Mouse (Mus musculus): ENCODE measurements around the gene Nrxn1. TPM values are rescaled to one million over a fixed set of nuclear protein-coding genes. Genes with fewer than 3 reads are reported as not detected.

Nrxn1 gene
- total RNA-seq, 2 experiments from 2014 or later = 615 to 617 TPM

- no peak overlapping the region for H3K4me3 ChIP-seq
- H3K27ac ChIP-seq = no peak overlapping the region
- intact Hi-C loops (cut with DNase I) = no loop called here
- DNase-seq (ENCODE audit: extremely low spot score in 1 of 2, low spot score in 2 of 2) = no peak
- TF ChIP-seq CTCF (IDR thresholded peaks at IDR 0.05) = no peak; the same call in 1 of the 2 replicates
These were observed 454.6 kb downstream of the Nrxn1 start for GRCm38 (mm10) chr17:90638183-90638727.

- no peak overlapping the region for H3K27ac ChIP-seq
- intact Hi-C loops (cut with DNase I) = loop anchor here (5.0 kb wide), 1 partner anchor 461 kb away; the partner anchor contains the start of gene Nrxn1
- no peak for DNase-seq (ENCODE audit: extremely low spot score in 1 of 2, low spot score in 2 of 2)
- H3K4me3 ChIP-seq = no peak overlapping the region
- TF ChIP-seq CTCF (IDR thresholded peaks at IDR 0.05) = no peak
These were observed 461.5 kb downstream of the Nrxn1 start for GRCm38 (mm10) chr17:90631371-90631770.

DNA sequence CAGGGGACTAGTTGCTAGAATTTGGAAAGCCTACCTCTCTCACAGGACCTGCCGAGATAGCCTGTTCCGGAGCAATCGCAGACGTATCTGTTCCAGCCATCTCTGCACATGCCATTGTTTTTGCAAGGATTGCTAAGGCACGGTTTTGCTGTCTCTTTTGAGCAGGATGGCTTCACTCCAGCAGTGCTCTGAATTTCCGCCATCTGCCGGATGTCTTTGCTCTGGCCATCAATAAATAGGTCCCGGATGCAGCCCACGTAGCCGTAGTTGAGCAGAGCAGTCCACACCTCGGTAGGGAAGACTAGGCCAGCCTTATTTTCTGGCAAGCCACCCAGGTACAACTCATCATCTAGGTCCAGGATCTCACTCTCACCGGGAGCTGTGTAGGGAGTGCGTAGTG, 463.0 kb downstream of the Nrxn1 start:
- intact Hi-C loops (cut with DNase I) = loop anchor here (5.0 to 10.0 kb wide), 3 partner anchors 177 to 1275 kb away; partner anchors contain the start of gene Nrxn1
- peak; percentile 31 to 54 for DNase-seq (ENCODE audit: extremely low spot score in 1 of 2, low spot score in 2 of 2)
- no peak; the same call in none of the 2 replicates for TF ChIP-seq CTCF (IDR thresholded peaks at IDR 0.05)
- peak overlapping the region; percentile 82 for H3K27ac ChIP-seq
- H3K4me3 ChIP-seq = no peak overlapping the region

GRCm38 (mm10) chr17:90628469-90628868, 464.4 kb downstream of the Nrxn1 start:
- Histone ChIP-seq H3K27ac (peak overlapping the region; percentile 82), H3K4me3 (no peak overlapping the region; the same call in 1 of the 2 replicates)
- DNase-seq (ENCODE audit: extremely low spot score in 1 of 2, low spot score in 2 of 2) = peak in 1 of 2 experiments; percentile 57
- TF ChIP-seq CTCF (IDR thresholded peaks at IDR 0.05) = peak; percentile 82
- intact Hi-C loops (cut with DNase I) = loop anchor here (5.0 to 10.0 kb wide), 2 partner anchors 179 to 1276 kb away; no protein-coding TSS in a partner anchor

DNA sequence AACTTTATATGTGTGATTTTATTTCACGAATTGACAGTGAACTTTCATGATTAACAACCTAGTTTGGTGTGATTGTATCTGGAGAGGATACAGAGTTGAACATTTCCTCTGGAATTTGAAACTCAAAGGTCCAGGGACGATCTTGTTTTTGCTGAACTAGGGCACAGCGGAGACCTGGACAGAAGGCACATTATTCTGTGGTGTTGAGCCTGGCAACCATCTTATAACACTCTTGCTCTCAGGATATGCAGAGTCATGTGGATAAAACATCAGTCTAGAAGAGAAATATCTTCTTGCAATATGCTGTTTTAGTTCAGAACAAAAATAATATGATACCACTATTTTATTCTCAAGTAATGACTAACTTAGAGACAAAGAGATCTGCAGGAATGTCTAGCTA, 464.9 kb downstream of the Nrxn1 start:
- TF ChIP-seq CTCF (IDR thresholded peaks at IDR 0.05) = no peak
- peak overlapping the region; percentile 82 for H3K27ac ChIP-seq
- no peak overlapping the region for H3K4me3 ChIP-seq
- intact Hi-C loops (cut with DNase I) = loop anchor here (5.0 to 10.0 kb wide), 2 partner anchors 179 to 1277 kb away; no protein-coding TSS in a partner anchor
- no peak for DNase-seq (ENCODE audit: extremely low spot score in 1 of 2, low spot score in 2 of 2)

- Histone ChIP-seq H3K27ac (peak overlapping the region; percentile 82), H3K4me3 (no peak overlapping the region)
- TF ChIP-seq CTCF (IDR thresholded peaks at IDR 0.05) = no peak
- no peak for DNase-seq (ENCODE audit: extremely low spot score in 1 of 2, low spot score in 2 of 2)
- intact Hi-C loops (cut with DNase I) = loop anchor here (5.0 to 10.0 kb wide), 2 partner anchors 180 to 1277 kb away; no protein-coding TSS in a partner anchor
These were observed 465.5 kb downstream of the Nrxn1 start for GRCm38 (mm10) chr17:90627395-90627794.

- DNase-seq (ENCODE audit: extremely low spot score in 1 of 2, low spot score in 2 of 2) = no peak
- Histone ChIP-seq H3K27ac (no peak overlapping the region), H3K4me3 (no peak overlapping the region)
- intact Hi-C loops (cut with DNase I) = loop anchor here (5.0 to 10.0 kb wide), 2 partner anchors 183 to 1280 kb away; no protein-coding TSS in a partner anchor
- no peak for TF ChIP-seq CTCF (IDR thresholded peaks at IDR 0.05)
These were observed 468.1 kb downstream of the Nrxn1 start for GRCm38 (mm10) chr17:90624591-90625266.

DNA sequence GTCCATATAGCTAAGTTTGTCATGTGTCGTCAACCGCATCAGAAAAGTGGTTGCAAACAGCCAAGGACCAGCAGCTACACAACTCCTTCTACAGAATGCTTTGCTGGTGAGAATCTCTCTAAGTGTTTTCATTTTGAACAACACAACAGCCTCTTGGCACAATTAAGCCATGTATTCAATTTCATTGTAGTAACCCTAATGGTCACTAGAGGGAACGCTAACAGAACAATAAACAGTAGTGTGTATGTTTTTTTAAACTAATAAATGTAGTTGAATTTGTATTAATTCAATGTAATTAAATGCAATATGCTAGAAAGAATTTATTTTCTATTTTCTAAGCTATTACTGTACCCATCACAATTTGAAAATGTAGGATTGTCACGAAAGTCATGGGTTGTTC, 471.0 kb downstream of the Nrxn1 start:
- intact Hi-C loops (cut with DNase I) = loop anchor here (10.0 kb wide), 1 partner anchor 1283 kb away; no protein-coding TSS in a partner anchor
- DNase-seq (ENCODE audit: extremely low spot score in 1 of 2, low spot score in 2 of 2) = no peak
- Histone ChIP-seq H3K27ac (no peak overlapping the region), H3K4me3 (no peak overlapping the region)
- peak; percentile 40 for TF ChIP-seq CTCF (IDR thresholded peaks at IDR 0.05)

DNA sequence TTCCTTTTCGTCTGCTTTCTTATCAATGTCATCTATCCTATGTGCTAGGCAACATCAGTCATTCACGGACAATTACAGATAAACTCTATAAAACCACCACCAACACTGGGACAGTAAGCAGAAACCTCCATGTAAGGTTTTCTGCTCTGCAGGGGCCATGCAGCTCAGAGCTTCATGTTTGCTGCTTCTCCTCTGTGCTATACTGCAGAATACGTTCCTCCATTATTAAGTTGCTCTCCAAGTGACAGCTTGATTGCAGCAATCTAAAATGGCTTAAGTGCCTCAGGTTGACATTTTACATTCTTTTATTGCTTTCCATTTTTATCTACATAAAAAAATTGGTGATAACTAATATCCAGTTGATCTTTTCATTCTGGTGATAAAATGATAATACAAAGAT, 477.9 kb downstream of the Nrxn1 start:
- Histone ChIP-seq H3K27ac (no peak overlapping the region), H3K4me3 (no peak overlapping the region)
- no peak for DNase-seq (ENCODE audit: extremely low spot score in 1 of 2, low spot score in 2 of 2)
- TF ChIP-seq CTCF (IDR thresholded peaks at IDR 0.05) = no peak
- intact Hi-C loops (cut with DNase I) = no loop called here

DNA sequence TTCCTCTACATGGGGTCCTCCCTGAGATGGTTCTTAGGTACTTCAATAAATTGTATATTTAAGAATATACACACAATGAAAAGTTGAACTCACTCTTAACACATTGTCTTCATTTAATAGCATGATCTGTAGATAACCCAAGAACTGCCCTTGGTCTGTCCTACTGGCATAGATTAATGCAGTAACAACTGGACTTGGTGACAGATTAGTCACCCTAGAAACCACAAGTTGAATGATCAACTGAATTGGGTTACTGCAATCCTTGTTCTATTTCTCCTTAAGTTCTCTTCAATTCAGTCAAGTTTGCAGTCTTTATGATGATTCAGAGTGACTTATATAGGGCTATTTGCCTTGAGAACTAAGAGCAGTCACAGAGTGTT, 485.5 kb downstream of the Nrxn1 start:
- intact Hi-C loops (cut with DNase I) = no loop called here
- H3K27ac ChIP-seq = peak overlapping the region; percentile 62; the same call in 1 of the 2 replicates
- no peak overlapping the region for H3K4me3 ChIP-seq
- no peak for DNase-seq (ENCODE audit: extremely low spot score in 1 of 2, low spot score in 2 of 2)
- no peak for TF ChIP-seq CTCF (IDR thresholded peaks at IDR 0.05)

DNA sequence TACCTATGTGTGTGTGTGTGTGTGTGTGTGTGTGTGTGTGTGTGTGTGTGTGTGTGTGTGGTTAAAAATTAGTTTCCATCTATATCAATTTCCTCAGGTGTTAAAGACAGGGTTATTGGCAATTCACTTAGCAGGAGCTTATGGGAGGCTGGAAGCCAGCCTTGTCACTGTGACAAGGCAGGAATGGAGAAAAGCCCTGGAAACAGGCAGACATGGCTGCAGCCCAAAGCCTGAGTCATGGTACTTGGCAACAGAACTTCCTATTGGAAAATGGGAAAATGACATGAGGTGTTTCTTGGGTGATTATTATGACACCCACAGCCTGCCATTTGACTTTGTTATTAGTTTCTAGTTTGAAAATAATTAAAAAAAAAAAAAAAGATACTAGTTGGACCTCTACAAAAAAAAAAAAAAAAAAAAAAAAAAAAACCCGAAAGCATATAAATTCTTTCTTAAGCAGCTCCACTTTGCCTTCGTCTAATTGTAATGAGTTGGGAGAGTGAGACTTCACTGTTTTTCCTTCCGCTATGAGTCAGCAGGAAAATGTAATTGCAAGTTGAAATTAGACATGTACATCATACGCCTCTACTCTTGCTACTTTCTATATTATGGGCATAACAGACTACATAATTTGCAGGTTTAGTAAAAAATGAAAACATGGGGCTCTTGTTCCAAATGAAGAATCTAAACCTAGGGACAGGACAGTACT, 486.0 kb downstream of the Nrxn1 start:
- H3K27ac ChIP-seq = peak overlapping the region; percentile 62; the same call in 1 of the 2 replicates
- DNase-seq (ENCODE audit: extremely low spot score in 1 of 2, low spot score in 2 of 2) = peak; percentile 56 to 69
- H3K4me3 ChIP-seq = no peak overlapping the region
- TF ChIP-seq CTCF (IDR thresholded peaks at IDR 0.05) = no peak
- intact Hi-C loops (cut with DNase I) = no loop called here
